Mouse (Mus musculus): ENCODE data around the gene Cacnb3.

Cacnb3 gene

DNA sequence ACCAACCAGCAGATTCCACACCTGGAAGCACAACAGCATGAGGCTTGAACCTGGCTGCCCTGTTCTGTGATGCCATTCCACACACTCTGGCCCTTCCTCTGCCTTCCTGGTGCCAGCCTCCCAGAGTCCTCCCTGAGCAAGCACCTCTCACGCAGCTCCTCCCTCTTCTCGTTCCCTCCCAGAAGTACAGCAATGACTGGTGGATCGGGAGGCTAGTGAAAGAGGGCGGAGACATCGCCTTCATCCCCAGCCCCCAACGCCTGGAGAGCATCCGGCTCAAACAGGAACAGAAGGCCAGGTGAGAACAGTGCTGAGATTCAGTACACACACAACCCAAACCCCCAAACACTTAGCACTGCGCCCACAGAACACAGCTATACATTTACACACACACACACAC lies 9.5 kb downstream of the Cacnb3 start:
- DNase-seq = no peak

- DNase-seq = no peak
These were observed 13.8 kb downstream of the Cacnb3 start for GRCm38 (mm10) chr15:98644406-98644805.

DNA sequence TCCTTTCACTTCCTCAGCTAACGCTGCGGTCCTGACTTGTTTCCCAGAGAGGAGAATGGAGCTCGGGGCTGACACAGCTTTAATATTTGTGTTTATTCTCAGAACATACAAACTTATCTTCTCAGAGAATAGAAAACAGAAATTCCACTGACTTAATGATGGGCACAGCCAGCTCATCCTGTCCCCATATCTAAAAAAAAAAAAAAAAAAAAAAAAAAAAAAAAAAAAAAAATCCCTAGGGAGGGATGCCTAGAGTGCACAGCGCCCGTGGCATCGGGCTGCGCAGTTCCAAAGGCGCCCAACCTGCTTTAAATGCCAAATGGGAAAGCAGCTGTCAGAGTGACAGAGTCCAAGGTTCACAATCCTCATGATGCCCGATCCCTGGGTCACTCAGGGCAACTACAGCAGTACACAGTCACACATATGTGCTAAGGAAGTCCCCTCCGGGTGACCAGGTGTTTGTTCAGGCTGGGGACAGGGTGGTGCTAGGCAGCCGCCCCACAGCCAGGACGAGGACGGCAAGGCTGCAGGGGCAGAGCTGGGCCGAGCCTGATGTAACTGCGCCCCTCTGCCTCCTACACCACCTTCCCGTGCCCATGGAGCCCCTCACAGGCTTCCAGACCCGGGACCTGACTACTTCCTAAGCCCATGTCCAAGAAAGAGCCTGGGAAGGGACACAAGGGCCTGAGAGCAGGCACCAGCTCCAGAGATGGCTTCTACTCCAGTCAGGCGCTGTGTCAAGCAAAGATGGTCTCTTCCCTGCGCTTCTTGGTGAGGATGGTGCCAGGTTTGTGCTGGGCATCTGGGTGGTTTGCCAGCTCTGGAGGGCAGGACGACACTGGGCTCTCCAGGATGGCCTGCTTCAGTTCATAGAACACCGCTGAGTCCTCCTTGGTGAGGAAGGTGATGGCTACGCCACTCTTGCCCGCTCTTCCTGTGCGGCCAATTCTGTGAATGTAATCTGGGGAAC lies 14.7 kb downstream of the Cacnb3 start:
- DNase-seq = no peak

- DNase-seq = no peak
These were observed 16.1 kb downstream of the Cacnb3 start for GRCm38 (mm10) chr15:98646737-98647136.

- no peak for DNase-seq
These were observed 16.7 kb downstream of the Cacnb3 start for GRCm38 (mm10) chr15:98647308-98647707.

GRCm38 (mm10) chr15:98648071-98648470 lies 17.4 kb downstream of the Cacnb3 start:
- no peak for DNase-seq

- DNase-seq = no peak
These were observed 20.8 kb downstream of the Cacnb3 start for GRCm38 (mm10) chr15:98651431-98651830.

- no peak for DNase-seq
These were observed 21.5 kb downstream of the Cacnb3 start for GRCm38 (mm10) chr15:98652174-98652573.

- DNase-seq = no peak
These were observed 26.5 kb downstream of the Cacnb3 start for GRCm38 (mm10) chr15:98656982-98657751.

DNA sequence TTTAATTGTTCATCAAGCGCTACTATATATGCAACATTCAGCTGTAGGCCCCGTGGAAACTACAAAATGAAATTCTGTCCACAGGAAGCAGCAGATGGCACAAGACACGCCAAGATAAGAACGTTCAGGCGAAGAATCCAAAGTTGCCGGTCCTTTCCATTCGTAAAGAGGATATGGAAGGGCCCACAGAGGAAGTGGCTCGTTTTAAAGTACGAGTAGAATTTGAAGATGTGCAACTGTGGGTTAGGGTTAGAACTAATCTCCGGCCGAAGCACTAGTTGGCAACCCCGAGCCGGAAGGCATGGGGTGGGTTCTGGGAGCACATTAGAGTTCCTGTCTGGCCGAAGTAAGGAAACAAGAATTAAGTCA lies 31.5 kb downstream of the Cacnb3 start:
- DNase-seq = no peak

DNA sequence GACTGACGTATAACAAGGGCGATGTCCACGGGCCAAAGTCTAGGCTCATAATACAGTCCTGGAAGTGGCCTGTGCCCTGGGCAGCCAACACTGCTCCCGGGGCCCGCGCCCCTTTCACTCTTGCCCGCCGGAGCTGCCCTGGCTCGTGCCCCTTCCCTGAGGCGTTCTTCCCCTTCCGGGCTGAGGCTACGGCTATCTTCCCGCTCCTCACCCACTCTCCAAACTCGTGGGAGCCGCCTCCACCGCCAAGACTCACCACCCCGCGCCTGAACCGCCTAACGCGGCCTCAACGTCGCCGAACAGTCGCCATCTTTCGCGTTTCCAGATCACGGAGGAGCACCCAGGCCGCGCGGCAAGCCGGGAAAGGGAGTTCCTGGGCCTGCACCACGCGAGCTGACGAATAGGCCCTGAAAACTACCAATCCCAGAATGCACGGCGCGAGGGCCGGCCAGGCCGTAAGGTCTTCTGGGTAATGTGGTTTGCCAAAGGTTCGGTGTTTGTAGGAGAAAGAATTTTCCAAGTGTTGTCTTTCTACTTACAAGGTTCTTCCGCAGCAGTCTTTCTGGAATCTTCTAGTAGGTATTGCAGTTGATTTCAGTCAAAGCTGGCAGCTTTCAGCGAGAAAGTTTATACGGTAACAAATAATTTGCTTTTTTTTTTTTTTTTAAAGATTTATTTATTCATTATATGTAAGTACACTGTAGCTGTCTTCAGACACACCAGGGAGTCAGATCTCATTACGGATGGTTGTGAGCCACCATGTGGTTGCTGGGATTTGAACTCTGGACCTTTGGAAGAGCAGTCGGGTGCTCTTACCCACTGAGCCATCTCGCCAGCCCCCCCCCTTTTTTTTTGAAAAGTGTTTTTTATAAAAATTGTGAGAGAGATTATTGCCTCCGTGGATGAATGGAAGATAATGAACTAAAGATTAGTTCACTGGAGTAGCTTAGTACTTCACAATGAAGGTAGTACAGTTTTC lies 32.2 kb downstream of the Cacnb3 start, which contains the start of gene Ddx23:
Gene Ddx23, minus strand, starts transcription at position 328 of the 979 bp plus-strand sequence.
- DNase-seq = peak; percentile 98

DNA sequence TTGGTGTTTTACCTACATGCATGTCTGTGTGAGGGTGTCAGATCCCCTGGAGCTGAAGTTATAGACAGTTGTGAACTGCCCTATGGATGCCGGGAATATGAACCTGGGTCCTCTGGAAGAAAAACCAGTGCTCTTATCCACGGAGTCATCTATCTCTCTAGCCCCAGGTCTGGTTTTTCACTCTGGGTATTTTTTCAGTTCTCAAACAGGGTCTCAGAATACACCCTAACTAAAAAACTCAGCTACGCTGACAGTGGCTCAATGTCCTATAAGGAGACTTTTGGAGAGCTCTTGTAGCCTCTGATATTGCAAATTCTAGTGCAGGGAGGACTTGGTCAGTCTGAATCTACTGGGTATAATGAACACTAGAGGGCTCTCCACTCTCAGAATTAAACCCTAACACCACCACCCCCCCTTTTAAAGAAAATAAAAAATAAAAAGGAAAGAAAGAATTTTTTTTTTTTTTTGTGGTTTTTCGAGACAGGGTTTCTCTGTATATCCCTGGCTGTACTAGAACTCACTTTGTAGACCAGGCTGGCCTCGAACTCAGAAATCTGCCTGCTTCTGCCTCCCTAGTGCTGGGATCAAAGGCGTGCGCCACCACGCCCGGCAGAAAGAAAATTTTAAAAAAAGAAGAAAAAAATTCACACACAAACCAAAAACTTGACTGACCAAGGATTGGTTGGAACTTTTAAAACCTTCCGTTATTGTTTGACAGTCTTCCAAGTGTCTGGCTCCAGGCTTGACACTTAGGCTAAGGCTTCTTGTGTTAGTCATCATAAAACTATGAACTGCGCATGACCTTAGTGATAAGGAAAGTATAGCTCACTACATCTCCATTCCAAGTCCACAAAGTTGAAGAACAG lies 33.6 kb downstream of the Cacnb3 start:
- no peak for DNase-seq

- no peak for DNase-seq
These were observed 42.0 kb downstream of the Cacnb3 start for GRCm38 (mm10) chr15:98672592-98672991.

DNA sequence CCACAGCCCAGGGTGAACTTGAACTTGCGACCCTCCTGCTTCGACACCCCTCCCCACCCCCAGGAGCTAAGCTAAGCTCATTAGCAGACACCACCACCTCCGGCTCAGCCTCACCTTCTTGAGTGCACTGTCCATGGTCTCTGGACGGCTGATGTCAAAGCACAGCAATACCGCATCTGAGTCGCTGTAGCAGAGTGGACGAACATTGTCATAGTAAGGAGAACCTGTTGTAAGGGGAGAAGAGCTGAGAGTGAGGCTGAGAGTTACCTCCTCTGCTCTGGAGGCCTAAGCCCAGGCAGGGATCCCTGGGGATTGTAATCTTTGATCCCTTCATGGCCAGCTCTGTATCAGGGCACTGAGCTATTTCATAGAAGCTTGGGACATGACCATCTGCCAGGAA lies 43.1 kb downstream of the Cacnb3 start:
- no peak for DNase-seq

- DNase-seq = no peak
These were observed 43.8 kb downstream of the Cacnb3 start for GRCm38 (mm10) chr15:98674284-98674993.

DNA sequence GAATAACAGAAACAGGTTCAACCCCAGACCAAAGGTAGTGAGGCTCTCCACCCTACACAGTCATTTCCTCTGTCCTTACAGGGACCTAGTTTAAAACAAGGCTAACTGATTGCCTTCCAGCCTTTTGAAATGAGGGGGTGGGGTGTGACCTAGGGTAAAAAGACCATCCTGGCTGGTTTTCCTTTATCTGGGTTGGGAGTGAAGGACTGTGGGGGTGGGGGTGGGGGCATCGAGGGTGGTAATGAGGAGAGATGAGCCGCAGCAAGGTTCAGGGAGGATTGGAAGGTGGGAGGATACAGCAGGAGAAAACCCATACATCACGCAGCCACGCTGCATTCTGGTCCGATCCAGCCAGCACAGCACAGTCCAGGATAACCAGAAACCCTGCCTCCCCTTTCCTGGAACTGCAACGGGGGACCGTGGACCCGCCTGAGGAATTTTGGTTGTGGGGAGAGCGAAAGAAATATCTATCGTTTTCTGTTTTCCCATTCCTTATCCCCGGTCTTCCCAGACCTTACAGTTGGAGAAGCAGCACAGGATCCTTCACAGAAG lies 44.4 kb downstream of the Cacnb3 start:
- no peak for DNase-seq

GRCm38 (mm10) chr15:98675634-98676250 lies 45.1 kb downstream of the Cacnb3 start:
- no peak for DNase-seq

DNA sequence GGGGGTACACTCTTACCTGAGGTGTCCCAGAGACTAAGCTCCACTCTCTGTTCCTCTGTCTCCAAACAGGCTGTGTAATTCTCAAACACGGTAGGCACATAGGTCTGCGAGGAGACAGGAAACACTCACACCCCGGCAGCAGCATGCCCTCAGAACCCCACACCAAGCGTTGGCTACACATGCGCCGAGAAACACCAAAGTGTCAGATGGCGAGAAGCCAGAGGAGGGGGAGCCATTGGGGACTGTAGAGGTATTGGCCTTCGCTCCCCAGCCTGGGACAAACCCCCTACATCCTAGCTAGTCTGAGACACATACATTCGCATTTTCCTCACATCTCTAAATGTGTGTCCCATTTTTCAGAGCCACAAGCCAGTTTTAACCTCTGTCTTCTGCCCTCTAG lies 45.8 kb downstream of the Cacnb3 start:
- no peak for DNase-seq

GRCm38 (mm10) chr15:98676940-98677728 lies 46.5 kb downstream of the Cacnb3 start, which contains the start of gene Rnd1:
Gene Rnd1, minus strand, starts transcription at chr15:98677461.
- DNase-seq = peak; percentile 88
